In genomic region chr2:72979659-72980071, GRCm38 (mm10) we compare ENCODE assay signal across 8 mouse cellular contexts. TPM values are rescaled to one million over a fixed set of nuclear protein-coding genes. Genes with fewer than 3 reads are reported as not detected.
DNase-seq lines count a peak whose midpoint lies in the region; ATAC-seq and TF ChIP-seq lines count a peak whose summit lies in the region.

No protein-coding gene starts in this region.

- peak overlapping the region; percentile 77 for H3K4me2 ChIP-seq in kidney, embryonic 15.5 days
- peak overlapping the region; percentile 92 for H3K4me2 ChIP-seq in liver, embryonic 11.5 days

- H3K36me3 ChIP-seq in heart, embryonic 10.5 days = no peaks in the 10 kb centered on the region
- H3K36me3 ChIP-seq in kidney, embryonic 15.5 days = no peaks in the 10 kb centered on the region
- H3K36me3 ChIP-seq in liver, embryonic 11.5 days (ENCODE audit: control insufficient read depth, insufficient read depth, low read length) = no peaks in the 10 kb centered on the region

- no peaks in the 10 kb centered on the region for H3K9me3 ChIP-seq in heart, embryonic 10.5 days
- H3K9me3 ChIP-seq in kidney, embryonic 15.5 days (replicated peaks) = no peaks in the 10 kb centered on the region
- H3K9me3 ChIP-seq in liver, embryonic 11.5 days (ENCODE audit: control insufficient read depth, low read length) = no peaks in the 10 kb centered on the region

- no peak for TF ChIP-seq CTCF in bone marrow, adult 2 months (IDR thresholded peaks at IDR 0.05; ENCODE audit: control insufficient read depth, insufficient read depth, low read length)
- no peak for TF ChIP-seq CTCF in embryonic fibroblast, embryonic 13.5 days (IDR thresholded peaks at IDR 0.05; ENCODE audit: borderline replicate concordance, insufficient read depth, low read length)

- H3K27me3 ChIP-seq in heart, embryonic 10.5 days (ENCODE audit: insufficient read depth, poor library complexity, severe bottlenecking) = no peaks in the 10 kb centered on the region
- H3K27me3 ChIP-seq in kidney, embryonic 15.5 days = no peaks in the 10 kb centered on the region
- no peaks in the 10 kb centered on the region for H3K27me3 ChIP-seq in liver, embryonic 11.5 days (replicated peaks; ENCODE audit: control insufficient read depth, insufficient read depth, low read length)

- peaks cover 3% of the 10 kb centered on the region; the same call in 1 of the 2 replicates for H3K4me1 ChIP-seq in bone marrow, adult 2 months (ENCODE audit: control insufficient read depth, insufficient read depth, low read length)
- peaks cover 7% of the 10 kb centered on the region for H3K4me1 ChIP-seq in embryonic fibroblast, embryonic 13.5 days (ENCODE audit: control insufficient read depth, insufficient read depth, low read length)
- H3K4me1 ChIP-seq in heart, embryonic 10.5 days = peaks cover 9% of the 10 kb centered on the region; the same call in 1 of the 2 replicates
- peaks cover 18% of the 10 kb centered on the region for H3K4me1 ChIP-seq in kidney, embryonic 15.5 days
- peaks cover 20% of the 10 kb centered on the region for H3K4me1 ChIP-seq in liver, embryonic 11.5 days (replicated peaks; ENCODE audit: control insufficient read depth, insufficient read depth, low read length)

- H3K4me3 ChIP-seq in bone marrow, adult 2 months (replicated peaks; ENCODE audit: control insufficient read depth, low read depth, low read length) = peak overlapping the region; percentile 77
- H3K4me3 ChIP-seq in embryonic fibroblast, embryonic 13.5 days (ENCODE audit: insufficient read depth, low read length) = peak overlapping the region; percentile 63
- H3K4me3 ChIP-seq in heart, embryonic 10.5 days = peak overlapping the region; percentile 81
- peak overlapping the region; percentile 99 for H3K4me3 ChIP-seq in kidney, embryonic 15.5 days (replicated peaks)
- peak overlapping the region; percentile 99 for H3K4me3 ChIP-seq in liver, embryonic 11.5 days (ENCODE audit: low read depth, low read length)

- peak; percentile 76 for ATAC-seq in kidney, embryonic 15.5 days (replicated peaks; ENCODE audit: low FRiP score)
- ATAC-seq in liver, embryonic 11.5 days (replicated peaks; ENCODE audit: low FRiP score) = peak; percentile 75

- under 1% methylated on average over 27 of the region's 54 CpGs for WGBS in bone marrow, adult 2 months
- WGBS in heart, embryonic 10.5 days = under 1% methylated on average over 23 of the region's 54 CpGs
- 1% methylated on average over 33 of the region's 54 CpGs for WGBS in kidney, embryonic 15.5 days
- 1% methylated on average over 23 of the region's 54 CpGs for WGBS in liver, embryonic 11.5 days

- peak; percentile 87 for DNase-seq in A20 (ENCODE audit: low read depth, low spot score)
- DNase-seq in heart, embryonic 10.5 days (ENCODE audit: low spot score) = peak; percentile 95
- DNase-seq in liver, embryonic 11.5 days (ENCODE audit: low spot score) = peak; percentile 90
- DNase-seq in naive thymus-derived CD4-positive, alpha-beta T cell, adult 2 months (ENCODE audit: low read depth) = peak; percentile 90
- peak; percentile 69 for DNase-seq in telencephalon, adult 2 months (ENCODE audit: low read depth, low spot score)

- H3K9ac ChIP-seq in kidney, embryonic 15.5 days = peak overlapping the region; percentile 100
- H3K9ac ChIP-seq in liver, embryonic 11.5 days (ENCODE audit: low read depth, low read length) = peak overlapping the region; percentile 100

- H3K27ac ChIP-seq in bone marrow, adult 2 months (ENCODE audit: control insufficient read depth, insufficient read depth, low read depth, low read length, poor library complexity) = peak overlapping the region; percentile 100
- peak overlapping the region; percentile 100 for H3K27ac ChIP-seq in embryonic fibroblast, embryonic 13.5 days (ENCODE audit: insufficient read depth, low read length)
- peak overlapping the region; percentile 100 for H3K27ac ChIP-seq in heart, embryonic 10.5 days
- H3K27ac ChIP-seq in kidney, embryonic 15.5 days = peak overlapping the region; percentile 100
- peak overlapping the region; percentile 100 for H3K27ac ChIP-seq in liver, embryonic 11.5 days (ENCODE audit: low read depth, low read length)

- TF ChIP-seq POLR2A in bone marrow, adult 2 months (IDR thresholded peaks at IDR 0.05; ENCODE audit: borderline replicate concordance, control insufficient read depth, low read depth, low read length) = peak; percentile 48; the same call in 1 of the 2 replicates
- no peak; the same call in 1 of the 2 replicates for TF ChIP-seq POLR2A in embryonic fibroblast, embryonic 13.5 days (IDR thresholded peaks at IDR 0.05; ENCODE audit: low read depth, low read length)

RNA-seq across cellular contexts. Expression of gene Sp3, which starts 0.6 kb away (rescaled TPM):
- polyA plus RNA-seq in bone marrow, adult 2 months (2011; ENCODE audit: insufficient read depth, insufficient read length, low replicate concordance, missing spikeins) = 34.0 and 40.0 TPM in 2 replicates
- polyA plus RNA-seq in embryonic fibroblast, embryonic 13.5 days (2011; ENCODE audit: insufficient read length, low read depth, missing spikeins) = 76.5 and 92.7 TPM in 2 replicates
- 33.0 and 39.6 TPM in 2 replicates for polyA plus RNA-seq in heart, embryonic 10.5 days (2016; fragmentation: Nextera tagmentation; extraction: Ambion mirVana)
- polyA plus RNA-seq in kidney, embryonic 15.5 days (2015; fragmentation: Nextera tagmentation; extraction: Ambion mirVana) = 54.6 and 54.7 TPM in 2 replicates
- 49.6 and 50.6 TPM in 2 replicates for polyA plus RNA-seq in liver, embryonic 11.5 days (2014; fragmentation: Nextera tagmentation; extraction: Ambion mirVana)

RNA-seq across cellular contexts. Expression of gene Gm11084, which starts 6.9 kb away (rescaled TPM):
- polyA plus RNA-seq in bone marrow, adult 2 months (2011; ENCODE audit: insufficient read depth, insufficient read length, low replicate concordance, missing spikeins) = not detected in 2 replicates
- not detected in 2 replicates for polyA plus RNA-seq in embryonic fibroblast, embryonic 13.5 days (2011; ENCODE audit: insufficient read length, low read depth, missing spikeins)
- not detected in 2 replicates for polyA plus RNA-seq in heart, embryonic 10.5 days (2016; fragmentation: Nextera tagmentation; extraction: Ambion mirVana)
- not detected in 2 replicates for polyA plus RNA-seq in kidney, embryonic 15.5 days (2015; fragmentation: Nextera tagmentation; extraction: Ambion mirVana)
- not detected in 2 replicates for polyA plus RNA-seq in liver, embryonic 11.5 days (2014; fragmentation: Nextera tagmentation; extraction: Ambion mirVana)

Comparison
In these comparisons a context has a peak if more than half of its experiments do, and no peak if none do; other contexts are left out.
1. Peak in every context shown above with its lines: DNase-seq, ATAC-seq, H3K4me3 ChIP-seq and H3K27ac ChIP-seq.